11 mouse cellular contexts compared by ENCODE assay signal in the genomic region with DNA sequence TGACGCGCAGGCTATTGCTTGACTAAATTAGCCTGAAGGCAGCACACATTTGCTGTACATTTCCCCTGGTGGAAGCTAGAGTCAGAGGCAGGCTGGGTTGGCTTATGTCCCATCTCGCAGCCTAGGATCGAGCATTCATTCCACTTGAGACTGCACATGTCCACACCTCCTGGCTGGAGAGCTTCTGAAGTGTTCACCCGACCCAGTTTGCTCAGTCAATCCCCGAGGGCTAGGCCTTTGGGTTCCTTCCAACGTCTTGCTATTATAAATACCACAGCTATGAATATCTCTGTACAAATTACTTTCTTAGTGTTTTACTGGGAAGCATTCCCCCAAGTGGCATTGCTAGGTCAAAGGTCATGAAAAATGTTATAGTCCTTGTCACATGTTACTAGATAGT. TPM values are rescaled to one million over a fixed set of nuclear protein-coding genes. Genes with fewer than 3 reads are reported as not detected.
DNase-seq lines count a peak whose midpoint lies in the region; ATAC-seq lines count a peak whose summit lies in the region.
"Had no signal": no experiment of that assay in that cellular context is flagged by ENCODE, and none has a peak within 500 bp of the region (broad histone marks: within the 10 kb centered on the region; RNA-seq: fewer than 3 reads in every experiment).

No protein-coding gene starts in this region.

- DNase-seq in kidney, adult 11 months, result peak; percentile 20
- peak; percentile 78 for DNase-seq in adrenal gland, postnatal 10 days
- DNase-seq in heart, adult 9 months (ENCODE audit: low spot score in 2 of 2), result peak; percentile 74 to 83
- DNase-seq in embryo, embryonic 10 days (ENCODE audit: low spot score), result no peak
- DNase-seq in layer of hippocampus, adult 9-10 months (ENCODE audit: low spot score), result no peak
- DNase-seq in forebrain, embryonic 14.5 days (ENCODE audit: low spot score), result no peak

- H3K27me3 ChIP-seq in kidney, embryonic 14.5 days (ENCODE audit: control insufficient read depth, insufficient read depth, low read length), result no peaks in the 10 kb centered on the region
- H3K27me3 ChIP-seq in lung, embryonic 15.5 days, result no peaks in the 10 kb centered on the region
- H3K27me3 ChIP-seq in forebrain, embryonic 14.5 days (replicated peaks; ENCODE audit: control insufficient read depth, insufficient read depth, low read length), result no peaks in the 10 kb centered on the region
- H3K27me3 ChIP-seq: forebrain, embryonic 12.5 days; hindbrain, embryonic 15.5 days; liver, embryonic 15.5 days had no signal

- no peak overlapping the region for H3K4me2 ChIP-seq in kidney, embryonic 14.5 days (replicated peaks; ENCODE audit: low read depth, low read length)
- no peak overlapping the region for H3K4me2 ChIP-seq in lung, embryonic 15.5 days
- no peak overlapping the region for H3K4me2 ChIP-seq in forebrain, embryonic 14.5 days (ENCODE audit: low read length)
- H3K4me2 ChIP-seq: forebrain, embryonic 12.5 days; hindbrain, embryonic 15.5 days; liver, embryonic 15.5 days had no signal

- H3K27ac ChIP-seq in kidney, embryonic 14.5 days (ENCODE audit: low read depth, low read length), result no peak overlapping the region
- H3K27ac ChIP-seq in lung, embryonic 15.5 days, result peak overlapping the region; percentile 31; the same call in 1 of the 2 replicates
- H3K27ac ChIP-seq in forebrain, embryonic 14.5 days (ENCODE audit: low read depth, low read length), result no peak overlapping the region
- H3K27ac ChIP-seq: forebrain, embryonic 12.5 days; hindbrain, embryonic 15.5 days; liver, embryonic 15.5 days had no signal

- no peak overlapping the region for H3K4me3 ChIP-seq in kidney, embryonic 14.5 days (ENCODE audit: low read length)
- no peak overlapping the region for H3K4me3 ChIP-seq in lung, embryonic 15.5 days
- H3K4me3 ChIP-seq in forebrain, embryonic 14.5 days (ENCODE audit: low read depth, low read length), result no peak overlapping the region
- H3K4me3 ChIP-seq: forebrain, embryonic 12.5 days; hindbrain, embryonic 15.5 days; liver, embryonic 15.5 days had no signal

- ATAC-seq in kidney, embryonic 14.5 days (ENCODE audit: low FRiP score, low TSS enrichment), result no peak
- ATAC-seq in lung, embryonic 15.5 days (ENCODE audit: borderline replicate concordance, extremely low read depth, low FRiP score, low TSS enrichment), result peak; percentile 80; the same call in 1 of the 2 replicates
- no peak for ATAC-seq in forebrain, embryonic 14.5 days

- no peaks in the 10 kb centered on the region for H3K9me3 ChIP-seq in kidney, embryonic 14.5 days (ENCODE audit: control insufficient read depth, low read length)
- no peaks in the 10 kb centered on the region for H3K9me3 ChIP-seq in lung, embryonic 15.5 days
- no peaks in the 10 kb centered on the region for H3K9me3 ChIP-seq in forebrain, embryonic 14.5 days (replicated peaks; ENCODE audit: control insufficient read depth, low read length)
- H3K9me3 ChIP-seq: forebrain, embryonic 12.5 days; hindbrain, embryonic 15.5 days; liver, embryonic 15.5 days had no signal

- WGBS in kidney, embryonic 14.5 days, result 84% methylated on average over 7 of the region's 7 CpGs
- 51% methylated on average over 7 of the region's 7 CpGs for WGBS in lung, embryonic 15.5 days
- WGBS in forebrain, embryonic 14.5 days, result 88% methylated on average over 7 of the region's 7 CpGs

- H3K4me1 ChIP-seq in kidney, embryonic 14.5 days (ENCODE audit: control insufficient read depth, insufficient read depth, low read length), result no peaks in the 10 kb centered on the region
- H3K4me1 ChIP-seq in lung, embryonic 15.5 days, result peaks cover 3% of the 10 kb centered on the region; the same call in 1 of the 2 replicates
- no peaks in the 10 kb centered on the region for H3K4me1 ChIP-seq in forebrain, embryonic 14.5 days (ENCODE audit: control insufficient read depth, insufficient read depth, low read length)
- H3K4me1 ChIP-seq: forebrain, embryonic 12.5 days; hindbrain, embryonic 15.5 days; liver, embryonic 15.5 days had no signal

- no peaks in the 10 kb centered on the region for H3K36me3 ChIP-seq in kidney, embryonic 14.5 days (ENCODE audit: control insufficient read depth, insufficient read depth, low read length)
- no peaks in the 10 kb centered on the region for H3K36me3 ChIP-seq in lung, embryonic 15.5 days
- no peaks in the 10 kb centered on the region for H3K36me3 ChIP-seq in forebrain, embryonic 14.5 days (ENCODE audit: control insufficient read depth, insufficient read depth, low read length)
- H3K36me3 ChIP-seq: forebrain, embryonic 12.5 days; hindbrain, embryonic 15.5 days; liver, embryonic 15.5 days had no signal

- no peak overlapping the region for H3K9ac ChIP-seq in kidney, embryonic 14.5 days (ENCODE audit: low read depth, low read length)
- no peak overlapping the region for H3K9ac ChIP-seq in lung, embryonic 15.5 days
- no peak overlapping the region for H3K9ac ChIP-seq in forebrain, embryonic 14.5 days (ENCODE audit: low read length)
- H3K9ac ChIP-seq: forebrain, embryonic 12.5 days; hindbrain, embryonic 15.5 days; liver, embryonic 15.5 days had no signal

RNA-seq across cellular contexts. Expression of gene Tub, which starts 43.1 kb away (rescaled TPM):
- polyA plus RNA-seq in kidney, embryonic 14.5 days (2014; fragmentation: Nextera tagmentation; extraction: Ambion mirVana), result 0.49 and 0.81 TPM in 2 replicates
- 10 to 100 TPM; 20.7 to 27.5 TPM for total RNA-seq in adrenal gland, postnatal 10 days (2021)
- 1.5 and 1.8 TPM in 2 replicates for polyA plus RNA-seq in lung, embryonic 15.5 days (2015; fragmentation: Nextera tagmentation; extraction: Ambion mirVana)
- 28.6 and 35.1 TPM in 2 replicates for polyA plus RNA-seq in forebrain, embryonic 14.5 days (2014; fragmentation: Nextera tagmentation; extraction: Ambion mirVana)

RNA-seq across cellular contexts. Expression of gene Eif3f, which starts 59.0 kb away (rescaled TPM):
- 91.7 and 109 TPM in 2 replicates for polyA plus RNA-seq in kidney, embryonic 14.5 days (2014; fragmentation: Nextera tagmentation; extraction: Ambion mirVana)
- total RNA-seq in adrenal gland, postnatal 10 days (2021), result 100 to 1,000 TPM; 156 to 162 TPM
- polyA plus RNA-seq in lung, embryonic 15.5 days (2015; fragmentation: Nextera tagmentation; extraction: Ambion mirVana), result 86.6 and 87.6 TPM in 2 replicates
- polyA plus RNA-seq in forebrain, embryonic 14.5 days (2014; fragmentation: Nextera tagmentation; extraction: Ambion mirVana), result 70.8 and 91.0 TPM in 2 replicates

Comparison
In these comparisons a context has a peak if more than half of its experiments do, and no peak if none do; other contexts are left out.
1. DNase-seq: peak in kidney, adult 11 months (single experiment), adrenal gland, postnatal 10 days (single experiment) and heart, adult 9 months (2 of 2); none in embryo, embryonic 10 days (single experiment), layer of hippocampus, adult 9-10 months (single experiment) and forebrain, embryonic 14.5 days (single experiment).
2. RNA of gene Tub, which starts 43.1 kb away (polyA plus RNA-seq): 28.6 to 35.1 TPM in forebrain, embryonic 14.5 days; 1.5 to 1.8 TPM in lung, embryonic 15.5 days and 0.49 to 0.81 TPM in kidney, embryonic 14.5 days; every median in the first group is over 10 times any median in the second.